Mouse (Mus musculus): ENCODE data around the gene Arsg. TPM values are rescaled to one million over a fixed set of nuclear protein-coding genes. Genes with fewer than 3 reads are reported as not detected.

Arsg gene
- polyA plus RNA-seq, 1 experiment: 4.4 TPM

- TF ChIP-seq POLR2A (IDR thresholded peaks at IDR 0.05; ENCODE audit: borderline replicate concordance, extremely low read depth, low read depth, low read length): no peak
- no peak for TF ChIP-seq CTCF (IDR thresholded peaks at IDR 0.05; ENCODE audit: insufficient read depth, low read length)
Observed at GRCm38 (mm10) chr11:109497990-109498389, 24.8 kb downstream of the Arsg start.

GRCm38 (mm10) chr11:109500206-109500605 lies 27.0 kb downstream of the Arsg start:
- peaks cover 5% of the 10 kb centered on the region for H3K4me1 ChIP-seq (ENCODE audit: control insufficient read depth, insufficient read depth, low read length)
- 58% methylated on average over 5 of the region's 5 CpGs for WGBS

More at GRCm38 (mm10) chr11:109497990-109498389, 24.8 kb downstream of the Arsg start:
- 46% methylated on average over 9 of the region's 9 CpGs for WGBS
- no peak overlapping the region for H3K4me3 ChIP-seq (replicated peaks; ENCODE audit: extremely low read depth, low read depth, low read length)
- no peak for DNase-seq
- peaks cover 5% of the 10 kb centered on the region for H3K4me1 ChIP-seq (ENCODE audit: control insufficient read depth, insufficient read depth, low read length)

GRCm38 (mm10) chr11:109504977-109505376 lies 31.8 kb downstream of the Arsg start:
- 46% methylated on average over 9 of the region's 9 CpGs for WGBS
- no peak for TF ChIP-seq POLR2A (IDR thresholded peaks at IDR 0.05; ENCODE audit: borderline replicate concordance, extremely low read depth, low read depth, low read length)
- TF ChIP-seq CTCF (IDR thresholded peaks at IDR 0.05; ENCODE audit: insufficient read depth, low read length): no peak
- H3K4me1 ChIP-seq (ENCODE audit: control insufficient read depth, insufficient read depth, low read length): no peaks in the 10 kb centered on the region
- no peak for DNase-seq
- no peak overlapping the region for H3K4me3 ChIP-seq (replicated peaks; ENCODE audit: extremely low read depth, low read depth, low read length)

More at GRCm38 (mm10) chr11:109500206-109500605, 27.0 kb downstream of the Arsg start:
- DNase-seq: no peak
- TF ChIP-seq CTCF (IDR thresholded peaks at IDR 0.05; ENCODE audit: insufficient read depth, low read length) (no peak), POLR2A (IDR thresholded peaks at IDR 0.05; ENCODE audit: borderline replicate concordance, extremely low read depth, low read depth, low read length) (no peak)
- H3K4me3 ChIP-seq (replicated peaks; ENCODE audit: extremely low read depth, low read depth, low read length): no peak overlapping the region

GRCm38 (mm10) chr11:109505823-109506222 lies 32.6 kb downstream of the Arsg start:
- no peak overlapping the region for H3K4me3 ChIP-seq (replicated peaks; ENCODE audit: extremely low read depth, low read depth, low read length)
- no peak for DNase-seq
- WGBS: 93% methylated on average over 4 of the region's 4 CpGs
- no peak for TF ChIP-seq POLR2A (IDR thresholded peaks at IDR 0.05; ENCODE audit: borderline replicate concordance, extremely low read depth, low read depth, low read length)
- no peak for TF ChIP-seq CTCF (IDR thresholded peaks at IDR 0.05; ENCODE audit: insufficient read depth, low read length)
- no peaks in the 10 kb centered on the region for H3K4me1 ChIP-seq (ENCODE audit: control insufficient read depth, insufficient read depth, low read length)

GRCm38 (mm10) chr11:109507068-109507467 lies 33.9 kb downstream of the Arsg start:
- DNase-seq: no peak
- H3K4me1 ChIP-seq (ENCODE audit: control insufficient read depth, insufficient read depth, low read length): no peaks in the 10 kb centered on the region
- TF ChIP-seq POLR2A (IDR thresholded peaks at IDR 0.05; ENCODE audit: borderline replicate concordance, extremely low read depth, low read depth, low read length): no peak
- no peak for TF ChIP-seq CTCF (IDR thresholded peaks at IDR 0.05; ENCODE audit: insufficient read depth, low read length)
- WGBS: 59% methylated on average over 3 of the region's 3 CpGs
- H3K4me3 ChIP-seq (replicated peaks; ENCODE audit: extremely low read depth, low read depth, low read length): no peak overlapping the region

GRCm38 (mm10) chr11:109512995-109513675 lies 40.0 kb downstream of the Arsg start:
- 87% methylated on average over 16 of the region's 16 CpGs for WGBS
- no peak for TF ChIP-seq CTCF (IDR thresholded peaks at IDR 0.05; ENCODE audit: insufficient read depth, low read length)
- no peak for TF ChIP-seq POLR2A (IDR thresholded peaks at IDR 0.05; ENCODE audit: borderline replicate concordance, extremely low read depth, low read depth, low read length)
- DNase-seq: no peak
- no peak overlapping the region for H3K4me3 ChIP-seq (replicated peaks; ENCODE audit: extremely low read depth, low read depth, low read length)
- no peaks in the 10 kb centered on the region for H3K4me1 ChIP-seq (ENCODE audit: control insufficient read depth, insufficient read depth, low read length)

GRCm38 (mm10) chr11:109514064-109514612 lies 41.0 kb downstream of the Arsg start:
- DNase-seq: no peak
- Histone ChIP-seq H3K4me3 (replicated peaks; ENCODE audit: extremely low read depth, low read depth, low read length) (no peak overlapping the region), H3K4me1 (ENCODE audit: control insufficient read depth, insufficient read depth, low read length) (no peaks in the 10 kb centered on the region)
- WGBS: 32% methylated on average over 3 of the region's 3 CpGs
- TF ChIP-seq CTCF (IDR thresholded peaks at IDR 0.05; ENCODE audit: insufficient read depth, low read length): no peak
- TF ChIP-seq POLR2A (IDR thresholded peaks at IDR 0.05; ENCODE audit: borderline replicate concordance, extremely low read depth, low read depth, low read length): no peak

- whole genome bisulfite sequencing: 86% methylated on average over 11 of the region's 11 CpGs
- no peak for DNase-seq
- TF ChIP-seq POLR2A (IDR thresholded peaks at IDR 0.05; ENCODE audit: borderline replicate concordance, extremely low read depth, low read depth, low read length) (no peak), CTCF (IDR thresholded peaks at IDR 0.05; ENCODE audit: insufficient read depth, low read length) (no peak)
- H3K4me1 ChIP-seq (ENCODE audit: control insufficient read depth, insufficient read depth, low read length): no peaks in the 10 kb centered on the region
- H3K4me3 ChIP-seq (replicated peaks; ENCODE audit: extremely low read depth, low read depth, low read length): no peak overlapping the region
Observed at GRCm38 (mm10) chr11:109517330-109517729, 44.2 kb downstream of the Arsg start.

GRCm38 (mm10) chr11:109517816-109518215 lies 44.6 kb downstream of the Arsg start:
- Histone ChIP-seq H3K4me3 (replicated peaks; ENCODE audit: extremely low read depth, low read depth, low read length) (no peak overlapping the region), H3K4me1 (ENCODE audit: control insufficient read depth, insufficient read depth, low read length) (no peaks in the 10 kb centered on the region)
- WGBS: 95% methylated on average over 3 of the region's 3 CpGs
- no peak for DNase-seq
- TF ChIP-seq POLR2A (IDR thresholded peaks at IDR 0.05; ENCODE audit: borderline replicate concordance, extremely low read depth, low read depth, low read length) (no peak), CTCF (IDR thresholded peaks at IDR 0.05; ENCODE audit: insufficient read depth, low read length) (no peak)

GRCm38 (mm10) chr11:109520958-109521357 lies 47.8 kb downstream of the Arsg start:
- 56% methylated on average over 7 of the region's 7 CpGs for WGBS
- Histone ChIP-seq H3K4me1 (ENCODE audit: control insufficient read depth, insufficient read depth, low read length) (no peaks in the 10 kb centered on the region), H3K4me3 (replicated peaks; ENCODE audit: extremely low read depth, low read depth, low read length) (no peak overlapping the region)
- TF ChIP-seq POLR2A (IDR thresholded peaks at IDR 0.05; ENCODE audit: borderline replicate concordance, extremely low read depth, low read depth, low read length): no peak
- no peak for TF ChIP-seq CTCF (IDR thresholded peaks at IDR 0.05; ENCODE audit: insufficient read depth, low read length)
- DNase-seq: no peak
